Mouse (Mus musculus): ENCODE data around the gene Tnrc18. TPM values are rescaled to one million over a fixed set of nuclear protein-coding genes. Genes with fewer than 3 reads are reported as not detected.
A peak's percentile ranks its signal among the peaks of the same experiment; 100 is the strongest.

Gene Tnrc18
- total RNA-seq, 2 experiments from 2014 or later, result 5.4 to 6.0 TPM

DNA sequence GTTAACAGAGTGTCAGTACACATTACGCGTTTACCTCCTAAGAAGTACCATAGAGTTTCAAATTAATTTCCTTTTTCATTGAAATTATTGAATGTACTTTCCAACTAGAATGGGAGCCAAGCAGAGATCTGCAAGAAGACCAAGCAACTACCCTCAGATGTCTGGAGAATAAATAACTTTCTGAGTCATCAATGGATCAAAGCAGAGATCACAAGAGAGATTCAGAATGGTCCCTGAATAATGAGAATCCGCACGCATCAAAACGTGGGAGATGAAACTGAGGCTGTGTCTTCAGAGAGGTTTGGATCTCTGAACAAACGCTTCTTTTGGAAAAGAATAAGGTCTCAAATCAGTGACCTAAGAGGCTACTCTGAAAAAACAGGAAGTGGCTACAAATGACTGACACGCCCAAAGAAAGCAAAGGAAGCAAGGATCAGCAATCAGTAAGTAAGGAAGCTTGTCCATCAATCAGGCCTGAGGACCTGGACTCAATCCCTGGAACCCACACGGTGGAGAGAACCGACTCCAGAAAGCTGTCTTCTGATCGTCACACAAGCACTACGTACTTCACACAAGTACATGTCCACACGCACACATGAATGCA, 70.3 kb downstream of the Tnrc18 start:
- ATAC-seq (replicated peaks; ENCODE audit: low FRiP score, poor library complexity, severe bottlenecking), result no peak

DNA sequence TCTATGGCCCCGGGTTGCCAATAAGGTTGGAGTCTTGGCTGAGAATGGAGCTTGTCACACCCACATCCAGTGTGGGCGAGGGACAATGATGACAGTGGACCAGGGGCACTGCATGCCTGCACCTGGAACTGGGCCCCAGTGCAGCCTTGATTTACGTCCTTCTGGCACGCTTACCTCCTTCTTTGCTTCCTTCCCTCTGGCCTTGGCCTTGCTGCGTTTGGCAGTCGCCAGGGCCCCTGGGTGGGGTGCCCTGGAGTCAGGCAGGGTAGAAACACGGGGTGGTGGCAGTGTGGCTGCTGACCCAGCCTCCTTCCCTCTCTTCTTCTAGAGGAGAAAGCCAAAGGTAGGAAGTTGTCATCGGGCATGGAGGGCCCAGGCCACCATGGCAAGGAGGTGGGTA, 77.5 kb downstream of the Tnrc18 start:
- ATAC-seq (replicated peaks; ENCODE audit: low FRiP score, poor library complexity, severe bottlenecking), result no peak

DNA sequence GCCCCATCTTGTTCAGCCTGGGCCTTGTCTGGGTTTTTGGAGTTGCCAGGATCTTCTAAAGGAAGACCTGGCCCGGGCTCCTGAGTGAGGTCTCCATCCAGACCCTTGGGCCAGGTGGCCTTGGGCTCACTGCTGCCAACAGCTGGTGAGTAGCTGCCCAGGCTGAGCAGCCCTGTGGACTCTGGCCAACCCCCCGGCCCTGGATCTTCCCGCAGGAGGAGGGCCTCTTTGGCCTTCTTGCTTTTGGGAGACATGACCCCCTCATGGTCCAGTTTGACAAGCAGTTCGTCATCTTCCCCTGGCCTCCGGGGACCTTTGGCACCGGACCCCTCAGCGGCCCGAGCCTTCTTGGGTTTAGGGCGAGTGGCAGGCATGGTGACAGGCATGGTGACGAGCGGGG, 85.5 kb downstream of the Tnrc18 start:
- ATAC-seq (replicated peaks; ENCODE audit: low FRiP score, poor library complexity, severe bottlenecking), result no peak

DNA sequence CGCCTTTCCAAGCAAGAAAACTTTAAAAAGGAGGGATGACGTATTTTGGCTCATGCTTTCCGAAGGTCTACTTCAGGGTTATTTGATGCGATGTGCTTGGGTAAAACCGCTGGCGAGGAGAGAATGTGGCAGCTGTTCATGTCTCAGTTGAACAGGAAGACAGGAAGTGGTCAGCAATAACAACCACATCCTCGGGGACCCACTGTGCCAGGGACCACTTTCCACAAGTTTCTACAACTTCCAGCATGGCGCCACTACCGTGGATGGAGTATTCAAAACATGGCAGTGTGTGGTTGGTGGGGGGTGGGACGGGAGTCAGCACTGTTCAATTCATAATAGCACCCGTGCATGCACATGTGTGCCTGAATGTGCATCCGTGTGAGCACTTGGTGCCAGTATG, 87.2 kb downstream of the Tnrc18 start:
- ATAC-seq (replicated peaks; ENCODE audit: low FRiP score, poor library complexity, severe bottlenecking), result no peak

DNA sequence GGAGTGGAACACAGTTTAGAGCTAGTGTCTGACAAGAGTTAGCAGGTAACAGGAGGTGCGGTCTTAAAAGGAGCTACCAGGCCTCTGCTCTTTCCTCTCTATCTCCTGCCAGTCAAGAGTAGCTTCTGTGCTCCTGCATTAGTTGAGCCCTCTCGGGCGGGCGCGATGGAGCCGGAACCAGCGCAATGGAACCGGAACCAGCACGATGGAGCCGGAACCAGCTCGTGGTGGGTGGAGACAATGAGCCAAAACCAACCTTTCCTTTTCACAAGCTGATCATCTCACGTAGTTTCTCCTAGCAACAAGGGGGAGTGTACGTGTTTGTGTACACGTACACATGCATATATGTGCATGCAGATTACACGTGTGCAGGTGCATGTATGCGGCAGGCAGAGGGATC, 89.2 kb downstream of the Tnrc18 start:
- no peak for ATAC-seq (replicated peaks; ENCODE audit: low FRiP score, poor library complexity, severe bottlenecking)

DNA sequence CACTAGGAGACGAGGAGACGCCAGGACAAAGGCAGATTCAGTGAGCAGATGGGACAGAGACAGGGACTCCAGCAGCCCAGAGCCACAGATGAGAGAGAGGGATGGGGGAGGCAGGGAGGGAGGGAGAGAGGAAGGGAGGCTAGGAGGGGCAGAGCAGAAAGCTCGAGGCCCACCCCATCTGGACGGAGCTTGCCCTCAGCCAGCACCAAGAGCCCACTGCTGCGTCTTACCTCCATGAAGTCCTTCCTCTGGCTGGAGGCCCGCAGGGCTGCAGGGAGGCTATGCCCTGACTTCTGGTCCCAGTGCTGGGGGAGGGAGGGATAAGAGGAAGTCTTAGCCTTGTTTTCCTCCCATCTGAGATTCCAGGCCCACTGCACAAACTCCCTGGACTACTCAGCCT, 90.7 kb downstream of the Tnrc18 start:
- no peak for ATAC-seq (replicated peaks; ENCODE audit: low FRiP score, poor library complexity, severe bottlenecking)

DNA sequence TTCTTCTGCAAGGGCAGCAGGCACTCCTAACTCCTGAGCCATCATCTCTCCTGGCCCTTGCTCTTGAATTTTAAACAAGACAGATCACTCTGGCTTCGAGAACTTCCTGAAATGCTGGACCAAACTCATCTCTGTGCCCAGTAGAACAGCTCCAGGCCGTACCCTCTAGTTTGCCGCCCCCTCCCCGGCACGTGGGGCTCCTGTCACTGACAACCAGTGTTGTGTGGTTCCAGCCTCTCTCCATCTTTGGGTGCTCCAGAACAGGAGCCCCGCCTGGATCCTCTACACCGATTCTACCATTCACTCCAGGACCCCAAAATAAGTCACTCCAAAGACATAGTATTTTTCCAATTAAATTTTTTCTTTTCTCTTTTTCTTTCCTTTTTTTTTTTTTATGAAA, 93.2 kb downstream of the Tnrc18 start:
- no peak for ATAC-seq (replicated peaks; ENCODE audit: low FRiP score, poor library complexity, severe bottlenecking)

DNA sequence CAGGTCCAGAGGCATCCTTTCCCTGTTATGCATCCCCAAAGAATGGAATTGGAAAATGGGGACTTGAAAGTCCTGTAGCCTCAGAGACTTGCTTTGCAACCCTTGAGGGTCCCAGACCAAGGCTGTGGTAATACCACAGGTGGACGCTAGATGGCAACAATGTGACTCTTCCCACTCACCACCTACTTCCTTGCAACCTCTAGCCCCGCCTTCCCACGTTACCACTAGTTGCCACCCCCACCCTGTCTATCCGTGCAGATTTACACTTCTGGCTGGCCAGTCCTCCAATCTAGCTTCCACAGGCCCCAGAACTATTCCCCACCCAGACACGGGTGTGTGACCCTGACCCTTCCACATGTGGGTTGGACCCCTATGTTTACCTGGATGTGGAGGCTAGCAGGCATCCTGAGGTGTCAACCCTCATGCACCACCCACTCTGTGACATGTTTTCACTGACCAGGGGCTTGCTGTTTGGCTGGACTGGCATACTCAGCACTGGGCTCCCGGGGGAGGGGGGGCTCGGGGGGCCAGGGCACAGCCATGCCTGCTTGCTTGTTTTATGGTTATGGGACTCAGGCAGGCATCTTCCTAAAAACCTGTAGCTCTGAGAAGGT, 93.8 kb downstream of the Tnrc18 start:
- peak; percentile 80 for ATAC-seq (replicated peaks; ENCODE audit: low FRiP score, poor library complexity, severe bottlenecking)

DNA sequence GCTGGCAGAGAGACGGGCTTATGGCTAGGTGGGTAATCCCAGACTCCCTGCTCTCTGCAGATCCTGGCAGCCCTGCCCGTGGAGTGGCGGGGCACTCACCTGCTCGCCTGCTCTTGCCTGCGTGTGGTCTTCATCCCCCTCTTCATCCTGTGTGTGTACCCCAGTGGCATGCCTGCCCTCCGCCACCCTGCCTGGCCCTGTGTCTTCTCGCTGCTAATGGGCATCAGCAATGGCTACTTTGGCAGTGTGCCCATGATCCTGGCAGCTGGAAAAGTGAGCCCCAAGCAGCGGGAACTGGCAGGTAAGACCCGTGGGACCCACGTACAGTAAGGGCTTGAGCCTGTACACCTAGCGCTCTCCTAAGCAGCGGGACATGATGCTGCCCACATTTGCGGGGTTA, 97.6 kb downstream of the Tnrc18 start:
- ATAC-seq (replicated peaks; ENCODE audit: low FRiP score, poor library complexity, severe bottlenecking), result no peak

DNA sequence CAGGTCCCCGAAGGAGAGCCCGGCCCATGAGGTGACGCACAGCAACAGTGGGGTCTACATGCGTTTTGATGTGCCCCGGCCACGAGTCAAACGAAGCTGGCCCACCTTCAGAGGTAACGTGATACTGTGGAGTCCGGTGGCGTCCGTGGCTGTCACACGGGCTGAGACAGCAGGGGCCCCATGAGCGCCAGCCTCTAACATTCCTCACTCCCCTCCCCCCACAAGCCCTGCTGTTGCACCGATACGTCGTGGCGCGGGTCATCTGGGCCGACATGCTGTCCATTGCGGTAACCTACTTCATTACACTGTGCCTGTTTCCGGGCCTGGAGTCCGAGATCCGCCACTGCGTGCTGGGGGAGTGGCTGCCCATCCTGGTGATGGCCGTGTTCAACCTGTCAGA, 99.0 kb downstream of the Tnrc18 start:
- peak; percentile 19; the same call in 1 of the 2 replicates for ATAC-seq (replicated peaks; ENCODE audit: low FRiP score, poor library complexity, severe bottlenecking)

DNA sequence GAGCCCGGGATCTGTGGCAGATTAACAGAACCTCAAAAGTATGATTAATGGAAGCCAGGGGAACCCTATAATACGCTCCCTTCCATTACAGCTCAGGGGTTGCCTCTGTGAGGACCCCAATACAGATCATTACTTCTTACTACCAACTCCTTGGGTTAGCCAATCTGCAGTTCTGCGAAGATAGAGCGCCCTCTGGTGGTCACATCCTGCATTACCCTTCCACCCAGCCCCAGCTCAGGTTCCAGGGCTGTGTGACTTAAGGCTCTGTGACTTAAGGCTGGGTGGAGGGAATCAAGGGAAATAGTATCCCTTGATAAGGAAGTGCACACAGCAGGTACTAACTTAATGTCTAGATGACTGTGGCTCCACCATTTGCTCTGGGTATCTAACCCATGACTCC, 99.4 kb downstream of the Tnrc18 start:
- peak; percentile 78 for ATAC-seq (replicated peaks; ENCODE audit: low FRiP score, poor library complexity, severe bottlenecking)

DNA sequence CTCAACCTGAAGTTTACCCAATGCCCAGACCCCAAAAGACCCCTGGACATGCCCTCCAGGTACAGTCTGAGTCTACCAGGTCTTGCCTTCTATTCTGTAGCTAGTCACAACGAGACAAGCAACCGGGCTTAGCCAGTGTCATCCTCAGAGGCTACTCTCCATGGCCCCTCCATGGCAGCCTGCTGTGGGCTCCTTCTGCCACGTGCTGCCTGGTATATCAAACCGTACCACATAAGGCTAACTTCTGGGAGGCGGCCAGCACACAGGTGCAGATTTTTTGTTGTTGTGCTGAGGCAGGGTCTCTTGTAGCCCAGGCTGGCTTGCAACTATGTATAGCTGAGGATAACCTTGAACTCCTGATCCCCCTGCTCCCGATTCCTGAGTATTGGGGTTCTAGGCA, 101.4 kb downstream of the Tnrc18 start:
- no peak for ATAC-seq (replicated peaks; ENCODE audit: low FRiP score, poor library complexity, severe bottlenecking)

DNA sequence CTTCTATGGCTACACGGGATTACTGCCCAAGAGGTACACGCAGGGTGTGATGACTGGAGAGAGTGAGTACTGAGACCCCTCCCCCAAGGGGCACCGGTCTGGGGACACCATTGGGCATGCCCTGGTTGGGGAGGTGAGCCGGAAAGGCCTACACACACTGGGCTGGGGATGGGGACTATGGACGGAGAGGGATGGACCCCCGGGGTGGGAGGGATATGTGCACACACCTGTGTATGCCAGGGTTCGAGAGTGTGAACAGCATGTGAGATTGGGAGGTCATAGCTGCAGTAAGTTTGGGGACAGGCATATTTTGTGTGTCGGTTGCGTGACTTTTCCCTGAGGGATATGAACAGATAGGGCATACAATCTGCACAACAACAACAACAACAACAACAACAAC, 102.4 kb downstream of the Tnrc18 start:
- ATAC-seq (replicated peaks; ENCODE audit: low FRiP score, poor library complexity, severe bottlenecking), result no peak

DNA sequence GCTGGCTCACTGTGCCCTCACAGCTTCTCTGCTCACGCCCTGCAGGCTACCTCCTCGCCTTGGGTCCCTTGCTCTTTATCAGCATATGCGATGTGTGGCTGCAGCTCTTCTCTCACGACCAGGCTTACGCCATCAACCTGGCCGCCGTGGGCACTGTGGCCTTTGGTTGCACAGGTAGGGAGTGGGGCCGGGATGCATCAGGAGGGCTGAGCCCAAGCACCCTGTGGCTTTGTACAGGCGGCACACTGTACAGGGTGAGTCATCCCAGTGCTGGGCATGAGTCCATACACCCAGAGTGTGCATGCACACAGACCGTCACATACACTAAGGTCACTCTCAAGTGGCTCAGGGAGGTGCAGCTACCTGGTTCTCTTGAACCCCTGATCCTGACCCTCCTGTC, 103.5 kb downstream of the Tnrc18 start:
- no peak for ATAC-seq (replicated peaks; ENCODE audit: low FRiP score, poor library complexity, severe bottlenecking)

DNA sequence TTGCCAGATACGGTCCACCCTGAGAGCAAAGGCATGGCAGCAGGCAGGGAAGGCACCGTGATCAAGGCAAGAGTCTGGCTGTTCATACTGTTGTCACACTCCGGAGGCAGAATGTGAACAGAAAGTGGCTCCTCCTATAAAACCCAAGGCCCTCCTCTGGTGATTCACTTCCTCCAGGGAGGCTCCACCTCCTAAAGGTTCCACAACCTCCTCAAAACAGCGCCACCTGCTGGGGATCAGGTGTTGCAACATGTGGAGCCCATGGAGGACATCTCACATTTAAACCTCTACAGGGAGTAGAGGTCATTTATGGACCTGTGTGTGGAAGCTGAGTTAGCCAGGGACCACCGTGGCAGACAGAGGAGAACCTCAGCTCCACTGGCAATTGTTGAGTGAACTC, 105.1 kb downstream of the Tnrc18 start:
- ATAC-seq (replicated peaks; ENCODE audit: low FRiP score, poor library complexity, severe bottlenecking), result no peak

DNA sequence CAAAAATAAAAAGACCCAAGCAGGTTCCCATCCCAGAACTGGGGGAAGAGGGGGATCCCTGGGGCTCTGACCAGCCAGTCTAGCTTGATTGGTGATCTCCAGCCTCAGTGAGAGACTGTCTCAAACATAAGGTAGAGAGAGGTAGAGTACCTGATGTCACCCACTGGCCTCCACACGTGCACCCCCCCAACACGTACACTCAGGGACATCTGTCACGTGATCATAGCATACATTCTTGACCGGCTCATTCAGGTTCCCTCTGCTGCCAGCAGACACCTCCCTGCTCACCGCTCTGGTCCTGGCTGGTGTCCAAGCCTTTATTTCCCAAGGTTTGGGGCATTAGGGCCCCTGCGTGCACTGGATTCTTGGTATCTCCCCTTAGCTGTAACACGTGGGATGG, 108.0 kb downstream of the Tnrc18 start:
- no peak for ATAC-seq (replicated peaks; ENCODE audit: low FRiP score, poor library complexity, severe bottlenecking)

DNA sequence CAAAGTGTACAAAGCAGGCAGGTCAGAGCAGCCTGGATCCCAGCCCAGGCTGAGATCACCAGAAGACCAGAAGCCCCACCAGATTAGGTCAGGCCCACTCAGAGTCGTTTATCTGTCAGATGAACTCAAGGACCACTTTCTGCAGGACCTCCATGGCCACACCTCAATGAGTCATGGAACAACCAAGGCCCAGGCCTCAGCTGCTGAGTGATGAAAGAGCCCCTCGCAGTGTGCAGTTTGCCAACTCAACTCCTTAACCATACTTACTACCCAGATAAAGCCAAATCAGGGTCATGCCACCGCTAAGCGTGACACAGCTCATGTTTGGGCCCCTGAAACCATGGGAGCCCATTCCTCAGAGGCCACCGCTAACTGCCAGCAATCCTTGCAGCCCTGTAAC, 109.8 kb downstream of the Tnrc18 start:
- no peak for ATAC-seq (replicated peaks; ENCODE audit: low FRiP score, poor library complexity, severe bottlenecking)

DNA sequence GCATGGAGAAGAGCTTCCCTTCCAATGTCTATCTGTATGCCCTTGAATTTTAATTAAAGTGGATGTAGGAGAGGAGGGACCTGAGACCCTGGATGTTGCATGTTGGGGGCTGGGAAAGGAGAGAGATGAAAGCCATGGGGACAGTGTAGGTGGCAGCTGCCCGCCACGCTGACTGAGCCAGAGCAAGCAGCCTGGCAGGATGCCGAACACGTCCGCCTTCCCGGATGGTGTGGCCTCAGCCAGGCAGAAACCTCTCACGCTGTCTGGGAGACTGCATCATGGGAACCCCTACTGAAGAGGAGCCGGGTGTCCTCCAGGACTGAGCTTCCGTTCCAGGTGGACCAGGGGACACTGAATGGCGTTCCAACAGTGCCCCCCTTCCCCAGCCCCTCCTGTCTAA, 113.9 kb downstream of the Tnrc18 start:
- ATAC-seq (replicated peaks; ENCODE audit: low FRiP score, poor library complexity, severe bottlenecking), result no peak

DNA sequence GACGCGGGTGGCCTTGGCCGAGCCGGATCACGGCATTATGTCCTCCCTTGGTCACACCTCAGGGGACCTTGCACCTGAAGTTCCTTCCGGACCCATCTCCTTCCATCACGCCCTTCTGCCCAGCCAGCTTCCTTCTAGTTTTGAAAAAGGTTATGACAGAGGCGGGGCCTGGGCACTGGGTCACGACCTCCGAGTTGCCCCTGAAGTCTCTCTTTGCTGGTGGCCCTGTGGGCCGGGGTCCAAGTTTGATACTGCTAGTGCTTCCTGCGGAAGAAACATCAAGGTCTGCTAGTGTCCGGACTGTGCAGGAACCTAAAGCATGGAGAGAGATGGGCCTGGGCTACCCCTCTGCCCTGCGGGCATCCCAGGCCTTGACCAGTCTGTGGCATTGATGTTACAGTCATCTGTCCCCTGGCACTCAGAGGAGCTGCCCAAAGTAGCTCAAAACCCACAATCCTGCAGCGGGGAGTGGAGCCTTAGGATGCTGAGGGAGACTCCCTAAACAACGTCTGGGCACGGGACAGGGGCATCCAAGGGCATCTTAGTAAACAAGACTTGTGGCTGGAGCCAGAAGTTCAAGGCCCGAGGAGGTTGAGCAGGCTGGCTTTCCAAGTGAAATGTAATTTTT, 114.8 kb downstream of the Tnrc18 start:
- no peak for ATAC-seq (replicated peaks; ENCODE audit: low FRiP score, poor library complexity, severe bottlenecking)

DNA sequence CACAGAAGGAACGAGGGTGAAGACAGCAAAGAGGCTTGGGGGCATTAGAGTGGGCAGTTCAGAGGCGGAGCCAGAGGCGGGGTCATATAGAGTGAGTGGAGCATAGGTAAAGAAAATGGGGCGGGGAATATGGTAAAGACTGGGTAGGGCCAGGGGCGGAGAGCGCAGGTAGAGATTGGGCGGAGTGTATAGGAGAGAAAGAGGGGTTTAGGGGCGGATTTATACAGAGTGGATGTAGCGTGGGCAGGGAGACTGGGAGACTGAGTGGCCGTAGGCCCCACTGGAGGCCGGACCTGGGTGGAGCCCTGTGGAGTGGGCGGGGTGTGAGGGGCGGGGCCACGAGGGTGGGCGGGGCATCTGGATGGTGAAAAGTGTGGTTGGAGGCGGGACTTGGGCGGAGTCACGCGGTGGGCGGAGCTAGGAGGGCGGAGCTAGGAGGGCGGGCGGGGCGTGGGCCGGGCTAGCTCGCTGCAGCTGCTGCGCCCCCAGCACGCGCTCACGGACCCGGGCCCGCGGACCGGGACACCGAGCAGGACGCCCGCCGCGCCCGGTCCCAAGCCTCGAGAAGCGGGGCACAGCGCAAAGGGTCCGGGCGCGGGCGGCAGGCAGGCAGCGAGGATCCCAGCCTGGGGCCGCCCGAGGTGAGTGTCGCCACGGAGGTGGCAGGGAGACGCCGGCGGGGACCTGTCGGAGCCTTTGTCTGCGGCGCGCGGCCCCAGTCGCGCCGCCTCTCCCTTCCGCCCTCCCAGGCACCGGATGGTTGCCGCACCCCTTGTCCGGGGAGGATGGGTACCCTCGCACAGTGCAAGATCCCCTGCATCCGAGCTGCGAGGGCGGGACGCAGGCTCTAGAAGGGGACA, 115.6 kb downstream of the Tnrc18 start:
- peak; percentile 33 for ATAC-seq (replicated peaks; ENCODE audit: low FRiP score, poor library complexity, severe bottlenecking)

Measured in erythroblast, adult 5-6 weeks (primary cell).